Mouse (Mus musculus) gastrocnemius, postnatal 36 days (tissue): ENCODE results near the gene Trp53i13. TPM values are rescaled to one million over a fixed set of nuclear protein-coding genes. Genes with fewer than 3 reads are reported as not detected.

Source experiments
- DNase-seq, 2 experiments: peaks; one replicate each; pipeline ENCODE4 v3.0.0; 2022
- intact Hi-C: fragments of 180-260 bp; cut with DNase I; formaldehyde crosslinking; loops from one replicate; pipeline ENCODE4 v1.15.1; 2025
- total RNA-seq, 2 experiments: library from RNA; stranded (reverse); gene quantifications; 2 replicates each; pipeline ENCODE4 v1.2.3; 2021

Trp53i13 gene
- total RNA-seq, 2 experiments from 2014 or later = 2.9 to 3.6 TPM

GRCm38 (mm10) chr11:77511336-77511735 is 4.4 kb downstream of the Trp53i13 start:
- intact Hi-C loops = loop anchor here (5.0 kb wide), 1 partner anchor 116 kb away; no protein-coding TSS in a partner anchor
- no peak for DNase-seq

GRCm38 (mm10) chr11:77508068-77509021 is 7.4 kb downstream of the Trp53i13 start:
- DNase-seq = peak; percentile 78 to 82
- intact Hi-C loops = no loop called here

- intact Hi-C loops = no loop called here
- no peak for DNase-seq
Observed at GRCm38 (mm10) chr11:77507426-77507825, 8.4 kb downstream of the Trp53i13 start.

GRCm38 (mm10) chr11:77506941-77507340 is 8.8 kb downstream of the Trp53i13 start:
- intact Hi-C loops = no loop called here
- no peak for DNase-seq

GRCm38 (mm10) chr11:77506273-77506672 is 9.5 kb downstream of the Trp53i13 start:
- intact Hi-C loops = no loop called here
- DNase-seq = peak in 1 of 2 experiments; percentile 8

- intact Hi-C loops = no loop called here
- no peak for DNase-seq
Observed at GRCm38 (mm10) chr11:77505291-77505980, 10.3 kb downstream of the Trp53i13 start.

- DNase-seq = peak in 1 of 2 experiments; percentile 17
- intact Hi-C loops = no loop called here
Observed at GRCm38 (mm10) chr11:77504377-77504776, 11.4 kb downstream of the Trp53i13 start.

GRCm38 (mm10) chr11:77503511-77503910 is 12.3 kb downstream of the Trp53i13 start:
- intact Hi-C loops = no loop called here
- peak in 1 of 2 experiments; percentile 43 for DNase-seq

GRCm38 (mm10) chr11:77502481-77502880 is 13.3 kb downstream of the Trp53i13 start:
- intact Hi-C loops = no loop called here
- no peak for DNase-seq

GRCm38 (mm10) chr11:77501971-77502370 is 13.8 kb downstream of the Trp53i13 start:
- intact Hi-C loops = no loop called here
- DNase-seq = no peak

GRCm38 (mm10) chr11:77501392-77501791 is 14.4 kb downstream of the Trp53i13 start:
- intact Hi-C loops = no loop called here
- peak; percentile 59 to 66 for DNase-seq

- no peak for DNase-seq
- intact Hi-C loops = loop anchor here (1.0 kb wide), 1 partner anchor 9 kb away; no protein-coding TSS in a partner anchor
Observed at GRCm38 (mm10) chr11:77500361-77501325, 15.1 kb downstream of the Trp53i13 start.

- intact Hi-C loops = no loop called here
- no peak for DNase-seq
Observed at GRCm38 (mm10) chr11:77499354-77499753, 16.4 kb downstream of the Trp53i13 start.

- DNase-seq = no peak
- intact Hi-C loops = no loop called here
Observed at GRCm38 (mm10) chr11:77498261-77499139, 17.3 kb downstream of the Trp53i13 start.

GRCm38 (mm10) chr11:77497851-77498250 is 17.9 kb downstream of the Trp53i13 start:
- DNase-seq = no peak
- intact Hi-C loops = no loop called here

- no peak for DNase-seq
- intact Hi-C loops = no loop called here
Observed at GRCm38 (mm10) chr11:77497341-77497756, 18.4 kb downstream of the Trp53i13 start.

GRCm38 (mm10) chr11:77495507-77495906 is 20.3 kb downstream of the Trp53i13 start:
- intact Hi-C loops = no loop called here
- DNase-seq = no peak

- intact Hi-C loops = loop anchor here (5.0 kb wide), 1 partner anchor 133 kb away; no protein-coding TSS in a partner anchor
- DNase-seq = no peak
Observed at GRCm38 (mm10) chr11:77494782-77495181, 21.0 kb downstream of the Trp53i13 start.

GRCm38 (mm10) chr11:77494344-77494676 is 21.5 kb downstream of the Trp53i13 start:
- intact Hi-C loops = loop anchor here (5.0 kb wide), 1 partner anchor 133 kb away; no protein-coding TSS in a partner anchor
- DNase-seq = no peak
